Mouse (Mus musculus) neural tube, embryonic 11.5 days (tissue): ENCODE results near the gene Rce1. TPM values are rescaled to one million over a fixed set of nuclear protein-coding genes. Genes with fewer than 3 reads are reported as not detected.

Experiments
- ATAC-seq: fragments of 200-750 bp; cut with Nextera tagmentation; 2 replicates; pipeline ENCODE4 v1.8.0; 2017; ENCODE audit warnings: moderate number of reproducible peaks, mild to moderate bottlenecking, moderate TSS enrichment, moderate library complexity; ENCODE audit not compliant: insufficient read depth, low FRiP score, low TSS enrichment
- DNase-seq: peaks from one replicate; pipeline ENCODE4 v3.0.0-alpha.2; 2015; ENCODE audit warnings: low spot score
- H3K27ac ChIP-seq: fragments of 300-500 bp; sonication (generic); 2 replicates; pipeline ENCODE4 v1.5.1; 2014; ENCODE audit warnings: low read depth, mild to moderate bottlenecking, low read length
- H3K27me3 ChIP-seq: fragments of 300-500 bp; sonication (generic); 2 replicates; pipeline ENCODE4 v1.6.1; 2014; ENCODE audit warnings: mild to moderate bottlenecking, low read length, mixed read lengths; ENCODE audit not compliant: control insufficient read depth, insufficient read depth
- H3K36me3 ChIP-seq: fragments of 300-500 bp; sonication (generic); 2 replicates; pipeline ENCODE4 v1.6.1; 2014; ENCODE audit warnings: mild to moderate bottlenecking, low read length, moderate library complexity, mixed read lengths; ENCODE audit not compliant: control insufficient read depth, insufficient read depth
- H3K4me1 ChIP-seq: fragments of 300-500 bp; sonication (generic); 2 replicates; pipeline ENCODE4 v1.6.1; 2014; ENCODE audit warnings: low read length, mixed read lengths; ENCODE audit not compliant: control insufficient read depth, insufficient read depth
- H3K4me2 ChIP-seq: fragments of 300-500 bp; sonication (generic); 2 replicates; pipeline ENCODE4 v1.6.1; 2014; ENCODE audit warnings: low read depth, mild to moderate bottlenecking, moderate library complexity
- H3K4me3 ChIP-seq: fragments of 300-500 bp; sonication (generic); 2 replicates; pipeline ENCODE4 v1.5.1; 2014; ENCODE audit warnings: low read depth, low read length
- H3K9ac ChIP-seq: fragments of 300-500 bp; sonication (generic); 2 replicates; pipeline ENCODE4 v1.6.1; 2014; ENCODE audit warnings: mild to moderate bottlenecking, low read length
- H3K9me3 ChIP-seq: fragments of 300-500 bp; sonication (generic); 2 replicates; pipeline ENCODE4 v1.6.1; 2016; ENCODE audit warnings: low read length; ENCODE audit not compliant: control insufficient read depth
- WGBS: fragments of 180-500 bp; shearing (Covaris S2); extraction: QIAGEN DNeasy Blood & Tissue Kit; methylation state at CpG from one replicate; pipeline ENCODE4 v1.1.7; 2014; 5-methylcytosine and 5-hydroxymethylcytosine counted together
- polyA plus RNA-seq: library from polyadenylated mRNA; unstranded; fragments of >200 nt; fragmentation: Nextera tagmentation; extraction: Ambion mirVana; gene quantifications from 2 replicates; pipeline ENCODE4 v1.2.1, GENCODE M21; 2014

The Rce1 gene
- polyA plus RNA-seq, 1 experiment from 2014 or later: 68.8 TPM

- H3K4me1 ChIP-seq: peaks cover 19% of the 10 kb centered on the region
- H3K36me3 ChIP-seq: peaks cover 5% of the 10 kb centered on the region
- H3K4me2 ChIP-seq: peak overlapping the region; percentile 79
- H3K27ac ChIP-seq: no peak overlapping the region
- DNase-seq (no peak), ATAC-seq (no peak)
- no peaks in the 10 kb centered on the region for H3K27me3 ChIP-seq
- no peak overlapping the region; the same call in 1 of the 2 replicates for H3K9ac ChIP-seq
- no peaks in the 10 kb centered on the region for H3K9me3 ChIP-seq
- 38% methylated on average over 4 of the region's 4 CpGs for WGBS
- peak overlapping the region; percentile 91; the same call in 1 of the 2 replicates for H3K4me3 ChIP-seq
These were observed 8.9 kb downstream of the Rce1 start for GRCm38 (mm10) chr19:4616546-4616945.

GRCm38 (mm10) chr19:4615151-4616093 is 10.0 kb downstream of the Rce1 start, which contains the start of gene Lrfn4:
TSS of gene Lrfn4 (minus strand) at chr19:4615667.
- whole genome bisulfite sequencing: under 1% methylated on average over 48 of the region's 87 CpGs

GRCm38 (mm10) chr19:4614305-4615150 is 10.9 kb downstream of the Rce1 start:
- Histone ChIP-seq H3K4me2 (peak overlapping the region; percentile 79), H3K9me3 (no peaks in the 10 kb centered on the region), H3K36me3 (peaks cover 5% of the 10 kb centered on the region), H3K4me1 (peaks cover 19% of the 10 kb centered on the region), H3K4me3 (peak overlapping the region; percentile 91), H3K27ac (peak overlapping the region; percentile 87), H3K9ac (peak overlapping the region; percentile 94), H3K27me3 (no peaks in the 10 kb centered on the region)
- DNase-seq (peak; percentile 59), ATAC-seq (no peak)
- 22% methylated on average over 39 of the region's 49 CpGs for WGBS

More at GRCm38 (mm10) chr19:4615151-4616093, 10.0 kb downstream of the Rce1 start, which contains the start of gene Lrfn4:
- Histone ChIP-seq H3K4me3 (peak within 1 kb of the TSS; percentile 91), H3K27me3 (no peaks in the 10 kb centered on the region), H3K36me3 (peaks cover 5% of the 10 kb centered on the region), H3K27ac (peak within 1 kb of the TSS; percentile 87), H3K9ac (peak within 1 kb of the TSS; percentile 94), H3K4me1 (peaks cover 19% of the 10 kb centered on the region), H3K9me3 (no peaks in the 10 kb centered on the region), H3K4me2 (peak within 1 kb of the TSS; percentile 79)
- DNase-seq (peak; percentile 94), ATAC-seq (peak; percentile 93)

GRCm38 (mm10) chr19:4613464-4614304 is 11.8 kb downstream of the Rce1 start:
- Histone ChIP-seq H3K9ac (no peak overlapping the region; the same call in 1 of the 2 replicates), H3K4me2 (peak overlapping the region; percentile 79), H3K27ac (no peak overlapping the region), H3K4me3 (peak overlapping the region; percentile 91; the same call in 1 of the 2 replicates), H3K36me3 (peaks cover 5% of the 10 kb centered on the region), H3K9me3 (no peaks in the 10 kb centered on the region), H3K27me3 (no peaks in the 10 kb centered on the region), H3K4me1 (peaks cover 19% of the 10 kb centered on the region)
- ATAC-seq (no peak), DNase-seq (no peak)
- 92% methylated on average over 33 of the region's 33 CpGs for WGBS

GRCm38 (mm10) chr19:4612181-4612961 is 13.1 kb downstream of the Rce1 start:
- Histone ChIP-seq H3K4me1 (peaks cover 19% of the 10 kb centered on the region), H3K9ac (no peak overlapping the region), H3K27me3 (no peaks in the 10 kb centered on the region)

GRCm38 (mm10) chr19:4610109-4610508 is 15.3 kb downstream of the Rce1 start:
- H3K27me3 ChIP-seq: no peaks in the 10 kb centered on the region
- peaks cover 5% of the 10 kb centered on the region for H3K36me3 ChIP-seq
- H3K4me3 ChIP-seq: no peak overlapping the region
- no peaks in the 10 kb centered on the region for H3K9me3 ChIP-seq
- 71% methylated on average over 4 of the region's 4 CpGs for WGBS
- no peak overlapping the region for H3K27ac ChIP-seq
- ATAC-seq (no peak), DNase-seq (no peak)
- H3K9ac ChIP-seq: no peak overlapping the region
- peaks cover 15% of the 10 kb centered on the region for H3K4me1 ChIP-seq
- no peak overlapping the region for H3K4me2 ChIP-seq

More at GRCm38 (mm10) chr19:4612181-4612961, 13.1 kb downstream of the Rce1 start:
- no peaks in the 10 kb centered on the region for H3K9me3 ChIP-seq
- H3K4me3 ChIP-seq: no peak overlapping the region
- no peak overlapping the region for H3K4me2 ChIP-seq
- ATAC-seq: no peak
- H3K36me3 ChIP-seq: peaks cover 5% of the 10 kb centered on the region
- no peak for DNase-seq
- no peak overlapping the region for H3K27ac ChIP-seq
- 91% methylated on average over 19 of the region's 19 CpGs for WGBS

- Histone ChIP-seq H3K9me3 (no peaks in the 10 kb centered on the region), H3K36me3 (peaks cover 5% of the 10 kb centered on the region), H3K4me3 (no peak overlapping the region), H3K27ac (no peak overlapping the region), H3K27me3 (no peaks in the 10 kb centered on the region), H3K4me2 (no peak overlapping the region), H3K4me1 (peaks cover 4% of the 10 kb centered on the region; the same call in 1 of the 2 replicates), H3K9ac (no peak overlapping the region)
- WGBS: 86% methylated on average over 4 of the region's 4 CpGs
- DNase-seq (no peak), ATAC-seq (no peak)
These were observed 16.9 kb downstream of the Rce1 start for GRCm38 (mm10) chr19:4608511-4608910.
